Mouse (Mus musculus): ENCODE data around the gene Mtx1. TPM values are rescaled to one million over a fixed set of nuclear protein-coding genes. Genes with fewer than 3 reads are reported as not detected.
A peak's percentile ranks its signal among the peaks of the same experiment; 100 is the strongest.

Gene Mtx1
- polyA plus RNA-seq, 1 experiment from 2014 or later: 127 TPM

DNA sequence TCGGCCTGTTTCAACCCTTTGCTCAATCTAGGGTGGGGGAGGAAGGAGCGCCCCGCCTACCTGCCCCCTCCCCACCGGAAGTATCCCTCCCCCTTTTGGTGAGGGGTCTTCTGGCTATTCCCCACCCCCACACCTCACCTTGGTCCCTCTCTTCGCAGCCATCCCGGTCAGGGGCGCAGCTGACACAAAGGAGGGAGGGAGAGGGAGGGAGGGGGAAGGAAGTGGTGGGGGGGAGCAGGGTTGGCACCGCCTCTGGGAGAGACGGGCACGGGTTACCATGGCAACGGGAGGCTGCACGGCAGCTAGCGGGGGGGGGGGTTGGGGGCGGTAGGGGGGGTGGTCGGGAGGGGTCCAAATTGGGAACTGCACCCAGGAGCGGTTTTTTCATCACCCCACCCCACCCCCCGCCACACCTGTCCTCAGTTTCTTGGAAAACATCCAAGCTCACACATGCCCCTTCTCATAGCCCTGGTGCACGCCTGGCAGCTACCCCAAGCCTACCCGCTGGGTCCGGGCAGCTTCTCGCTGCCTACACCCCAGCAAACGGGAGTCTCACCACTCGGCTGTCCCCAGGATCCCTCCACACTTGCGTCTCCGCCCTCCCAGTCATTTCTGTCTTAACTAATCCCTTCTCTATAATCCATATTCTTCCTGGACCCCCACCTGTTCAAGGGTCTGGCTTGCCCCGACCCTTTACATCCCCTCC, 18.2 kb upstream of the Mtx1 start:
- peak overlapping the region; percentile 39 for H3K4me3 ChIP-seq (ENCODE audit: low read length)
- H3K4me1 ChIP-seq (ENCODE audit: control insufficient read depth, insufficient read depth, low read length): peaks cover 20% of the 10 kb centered on the region
- 1% methylated on average over 26 of the region's 26 CpGs for WGBS
- no peak for ATAC-seq (replicated peaks; ENCODE audit: extremely low read depth, insufficient read depth, low FRiP score)
- H3K9me3 ChIP-seq (replicated peaks; ENCODE audit: control insufficient read depth, low read length): no peaks in the 10 kb centered on the region
- H3K27ac ChIP-seq (ENCODE audit: low read length): no peak overlapping the region
- 0 out of 2 replicates have a peak overlapping the region, but pooled peaks have one; percentile 33 for H3K9ac ChIP-seq (ENCODE audit: low read length)
- H3K36me3 ChIP-seq (ENCODE audit: control insufficient read depth, insufficient read depth): peaks cover 8% of the 10 kb centered on the region; the same call in 1 of the 2 replicates
- peaks cover 11% of the 10 kb centered on the region for H3K27me3 ChIP-seq (ENCODE audit: control insufficient read depth, insufficient read depth, low read length)
- peak overlapping the region; percentile 84 for H3K4me2 ChIP-seq (ENCODE audit: low read depth, low read length)

GRCm38 (mm10) chr3:89244158-89244981, 17.5 kb upstream of the Mtx1 start:
- H3K36me3 ChIP-seq (ENCODE audit: control insufficient read depth, insufficient read depth): peaks cover 5% of the 10 kb centered on the region; the same call in 1 of the 2 replicates
- no peaks in the 10 kb centered on the region for H3K9me3 ChIP-seq (replicated peaks; ENCODE audit: control insufficient read depth, low read length)
- 16% methylated on average over 25 of the region's 25 CpGs for WGBS
- no peak overlapping the region for H3K9ac ChIP-seq (ENCODE audit: low read length)
- peaks cover 20% of the 10 kb centered on the region for H3K4me1 ChIP-seq (ENCODE audit: control insufficient read depth, insufficient read depth, low read length)
- peak overlapping the region; percentile 84 for H3K4me2 ChIP-seq (ENCODE audit: low read depth, low read length)
- no peak overlapping the region for H3K27ac ChIP-seq (ENCODE audit: low read length)
- H3K27me3 ChIP-seq (ENCODE audit: control insufficient read depth, insufficient read depth, low read length): peaks cover 11% of the 10 kb centered on the region
- peak overlapping the region; percentile 39 for H3K4me3 ChIP-seq (ENCODE audit: low read length)
- ATAC-seq (replicated peaks; ENCODE audit: extremely low read depth, insufficient read depth, low FRiP score): no peak

DNA sequence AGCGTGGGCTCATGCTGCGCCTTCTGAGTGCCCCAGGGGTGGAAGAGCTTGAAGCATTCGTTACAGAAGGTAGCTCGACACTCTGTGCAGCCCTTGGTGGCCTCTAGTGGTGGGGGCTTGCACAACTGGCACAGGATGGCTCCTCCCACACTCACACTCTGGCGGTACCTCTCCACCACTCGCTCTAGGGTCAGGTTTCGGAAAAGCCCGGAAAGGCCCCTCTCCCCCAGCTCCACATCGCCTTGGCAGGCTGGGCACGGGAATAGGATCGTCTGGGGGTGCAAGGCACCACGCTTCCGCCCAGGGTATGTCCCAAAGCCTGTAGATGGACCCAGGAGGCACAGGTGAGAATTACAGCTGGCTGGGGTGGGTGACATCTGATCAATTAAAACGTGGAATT, 16.7 kb upstream of the Mtx1 start:
- H3K9ac ChIP-seq (ENCODE audit: low read length): no peak overlapping the region
- H3K27ac ChIP-seq (ENCODE audit: low read length): no peak overlapping the region
- H3K4me3 ChIP-seq (ENCODE audit: low read length): 0 out of 2 replicates have a peak overlapping the region, but pooled peaks have one; percentile 15
- H3K9me3 ChIP-seq (replicated peaks; ENCODE audit: control insufficient read depth, low read length): no peaks in the 10 kb centered on the region
- peaks cover 20% of the 10 kb centered on the region for H3K4me1 ChIP-seq (ENCODE audit: control insufficient read depth, insufficient read depth, low read length)
- 16% methylated on average over 14 of the region's 14 CpGs for WGBS
- H3K27me3 ChIP-seq (ENCODE audit: control insufficient read depth, insufficient read depth, low read length): peaks cover 11% of the 10 kb centered on the region
- peaks cover 5% of the 10 kb centered on the region; the same call in 1 of the 2 replicates for H3K36me3 ChIP-seq (ENCODE audit: control insufficient read depth, insufficient read depth)
- peak overlapping the region; percentile 47; the same call in 1 of the 2 replicates for H3K4me2 ChIP-seq (ENCODE audit: low read depth, low read length)
- no peak; the same call in 1 of the 2 replicates for ATAC-seq (replicated peaks; ENCODE audit: extremely low read depth, insufficient read depth, low FRiP score)

DNA sequence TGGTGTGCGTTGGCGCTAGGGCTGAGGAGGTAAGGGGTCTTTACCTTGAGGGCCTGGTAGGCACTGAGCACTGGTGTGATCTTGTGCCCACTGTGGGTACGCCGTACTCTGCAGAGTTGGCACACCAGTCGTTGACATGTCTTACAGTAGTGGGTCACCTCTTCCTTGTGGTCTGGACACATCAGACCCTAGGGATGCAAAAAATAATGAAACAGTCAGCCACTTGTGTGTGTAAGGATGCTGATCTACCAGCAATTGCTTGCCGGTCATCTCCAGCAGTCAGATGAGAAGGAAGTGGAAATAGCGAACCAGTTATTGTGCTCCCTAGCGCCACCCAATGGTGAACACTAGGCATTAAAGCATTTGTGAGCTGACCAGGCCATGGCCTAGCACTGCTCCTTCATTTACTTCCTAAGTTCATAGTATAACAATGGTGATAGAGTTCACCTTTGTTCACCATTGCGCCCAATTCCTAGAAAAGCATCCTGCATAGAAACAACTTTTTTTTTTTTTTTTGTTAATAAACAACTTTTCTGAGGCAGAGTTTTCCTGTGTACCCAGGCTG, 15.5 kb upstream of the Mtx1 start:
- Histone ChIP-seq H3K27ac (ENCODE audit: low read length) (no peak overlapping the region), H3K4me1 (ENCODE audit: control insufficient read depth, insufficient read depth, low read length) (peaks cover 19% of the 10 kb centered on the region), H3K9ac (ENCODE audit: low read length) (no peak overlapping the region), H3K4me2 (ENCODE audit: low read depth, low read length) (no peak overlapping the region), H3K4me3 (ENCODE audit: low read length) (no peak overlapping the region), H3K36me3 (ENCODE audit: control insufficient read depth, insufficient read depth) (no peaks in the 10 kb centered on the region), H3K9me3 (replicated peaks; ENCODE audit: control insufficient read depth, low read length) (no peaks in the 10 kb centered on the region), H3K27me3 (ENCODE audit: control insufficient read depth, insufficient read depth, low read length) (peaks cover 11% of the 10 kb centered on the region)
- no peak for ATAC-seq (replicated peaks; ENCODE audit: extremely low read depth, insufficient read depth, low FRiP score)
- WGBS: 69% methylated on average over 9 of the region's 9 CpGs

DNA sequence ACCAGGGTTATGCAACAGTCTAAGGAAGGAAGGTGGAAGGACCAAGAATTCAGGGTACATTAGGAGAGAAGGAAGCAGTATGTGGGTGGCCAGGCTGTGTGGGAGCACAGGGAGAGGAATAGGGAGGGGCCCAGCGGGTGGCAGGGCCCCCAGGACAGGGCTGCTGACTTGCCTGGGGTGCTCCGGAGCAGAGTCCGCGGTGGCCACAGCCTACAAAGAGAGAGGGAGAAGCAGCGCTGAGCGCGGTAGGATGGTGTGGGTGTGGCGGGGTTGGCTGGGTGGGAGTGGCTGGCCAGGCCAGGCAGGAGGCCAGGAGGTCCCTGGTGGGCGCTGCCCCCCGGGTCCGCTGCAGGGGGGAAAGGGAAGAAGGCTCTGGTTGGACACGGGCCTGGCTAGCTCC, 11.6 kb upstream of the Mtx1 start:
- Histone ChIP-seq H3K4me2 (ENCODE audit: low read depth, low read length) (no peak overlapping the region), H3K36me3 (ENCODE audit: control insufficient read depth, insufficient read depth) (no peaks in the 10 kb centered on the region), H3K9me3 (replicated peaks; ENCODE audit: control insufficient read depth, low read length) (no peaks in the 10 kb centered on the region), H3K27me3 (ENCODE audit: control insufficient read depth, insufficient read depth, low read length) (no peaks in the 10 kb centered on the region), H3K9ac (ENCODE audit: low read length) (no peak overlapping the region), H3K4me1 (ENCODE audit: control insufficient read depth, insufficient read depth, low read length) (peaks cover 4% of the 10 kb centered on the region), H3K4me3 (ENCODE audit: low read length) (no peak overlapping the region), H3K27ac (ENCODE audit: low read length) (no peak overlapping the region)
- no peak for ATAC-seq (replicated peaks; ENCODE audit: extremely low read depth, insufficient read depth, low FRiP score)
- WGBS: 59% methylated on average over 12 of the region's 12 CpGs

GRCm38 (mm10) chr3:89237682-89238081, 10.8 kb upstream of the Mtx1 start:
- Histone ChIP-seq H3K4me1 (ENCODE audit: control insufficient read depth, insufficient read depth, low read length) (peaks cover 12% of the 10 kb centered on the region), H3K9me3 (replicated peaks; ENCODE audit: control insufficient read depth, low read length) (no peaks in the 10 kb centered on the region), H3K4me2 (ENCODE audit: low read depth, low read length) (no peak overlapping the region), H3K9ac (ENCODE audit: low read length) (no peak overlapping the region), H3K27ac (ENCODE audit: low read length) (no peak overlapping the region), H3K27me3 (ENCODE audit: control insufficient read depth, insufficient read depth, low read length) (no peaks in the 10 kb centered on the region), H3K36me3 (ENCODE audit: control insufficient read depth, insufficient read depth) (no peaks in the 10 kb centered on the region), H3K4me3 (ENCODE audit: low read length) (no peak overlapping the region)
- WGBS: 87% methylated on average over 21 of the region's 21 CpGs
- no peak for ATAC-seq (replicated peaks; ENCODE audit: extremely low read depth, insufficient read depth, low FRiP score)

GRCm38 (mm10) chr3:89236516-89236915, 9.6 kb upstream of the Mtx1 start:
- ATAC-seq (replicated peaks; ENCODE audit: extremely low read depth, insufficient read depth, low FRiP score): no peak
- Histone ChIP-seq H3K4me3 (ENCODE audit: low read length) (no peak overlapping the region), H3K9me3 (replicated peaks; ENCODE audit: control insufficient read depth, low read length) (no peaks in the 10 kb centered on the region), H3K36me3 (ENCODE audit: control insufficient read depth, insufficient read depth) (no peaks in the 10 kb centered on the region), H3K27me3 (ENCODE audit: control insufficient read depth, insufficient read depth, low read length) (no peaks in the 10 kb centered on the region), H3K27ac (ENCODE audit: low read length) (no peak overlapping the region), H3K9ac (ENCODE audit: low read length) (no peak overlapping the region), H3K4me2 (ENCODE audit: low read depth, low read length) (no peak overlapping the region), H3K4me1 (ENCODE audit: control insufficient read depth, insufficient read depth, low read length) (peaks cover 14% of the 10 kb centered on the region)
- WGBS: 74% methylated on average over 10 of the region's 10 CpGs

GRCm38 (mm10) chr3:89233562-89234110, 6.7 kb upstream of the Mtx1 start:
- 0 out of 2 replicates have a peak, but pooled peaks cover 3% of the 10 kb centered on the region for H3K27me3 ChIP-seq (ENCODE audit: control insufficient read depth, insufficient read depth, low read length)
- H3K9ac ChIP-seq (ENCODE audit: low read length): peak overlapping the region; percentile 44; the same call in 1 of the 2 replicates

More at GRCm38 (mm10) chr3:89233562-89234110, 6.7 kb upstream of the Mtx1 start:
- no peaks in the 10 kb centered on the region for H3K36me3 ChIP-seq (ENCODE audit: control insufficient read depth, insufficient read depth)
- ATAC-seq (replicated peaks; ENCODE audit: extremely low read depth, insufficient read depth, low FRiP score): peak; percentile 74
- no peaks in the 10 kb centered on the region for H3K9me3 ChIP-seq (replicated peaks; ENCODE audit: control insufficient read depth, low read length)
- H3K27ac ChIP-seq (ENCODE audit: low read length): peak overlapping the region; percentile 64
- H3K4me3 ChIP-seq (ENCODE audit: low read length): no peak overlapping the region
- H3K4me1 ChIP-seq (ENCODE audit: control insufficient read depth, insufficient read depth, low read length): peaks cover 14% of the 10 kb centered on the region
- 37% methylated on average over 14 of the region's 14 CpGs for whole genome bisulfite sequencing
- peak overlapping the region; percentile 17; the same call in 1 of the 2 replicates for H3K4me2 ChIP-seq (ENCODE audit: low read depth, low read length)
